Mouse (Mus musculus): ENCODE measurements around the gene Ppil2. TPM values are rescaled to one million over a fixed set of nuclear protein-coding genes. Genes with fewer than 3 reads are reported as not detected.

Gene Ppil2
- 97.5 and 103 TPM in 2 replicates for polyA plus RNA-seq (2015; fragmentation: Nextera tagmentation; extraction: Ambion mirVana)

DNA sequence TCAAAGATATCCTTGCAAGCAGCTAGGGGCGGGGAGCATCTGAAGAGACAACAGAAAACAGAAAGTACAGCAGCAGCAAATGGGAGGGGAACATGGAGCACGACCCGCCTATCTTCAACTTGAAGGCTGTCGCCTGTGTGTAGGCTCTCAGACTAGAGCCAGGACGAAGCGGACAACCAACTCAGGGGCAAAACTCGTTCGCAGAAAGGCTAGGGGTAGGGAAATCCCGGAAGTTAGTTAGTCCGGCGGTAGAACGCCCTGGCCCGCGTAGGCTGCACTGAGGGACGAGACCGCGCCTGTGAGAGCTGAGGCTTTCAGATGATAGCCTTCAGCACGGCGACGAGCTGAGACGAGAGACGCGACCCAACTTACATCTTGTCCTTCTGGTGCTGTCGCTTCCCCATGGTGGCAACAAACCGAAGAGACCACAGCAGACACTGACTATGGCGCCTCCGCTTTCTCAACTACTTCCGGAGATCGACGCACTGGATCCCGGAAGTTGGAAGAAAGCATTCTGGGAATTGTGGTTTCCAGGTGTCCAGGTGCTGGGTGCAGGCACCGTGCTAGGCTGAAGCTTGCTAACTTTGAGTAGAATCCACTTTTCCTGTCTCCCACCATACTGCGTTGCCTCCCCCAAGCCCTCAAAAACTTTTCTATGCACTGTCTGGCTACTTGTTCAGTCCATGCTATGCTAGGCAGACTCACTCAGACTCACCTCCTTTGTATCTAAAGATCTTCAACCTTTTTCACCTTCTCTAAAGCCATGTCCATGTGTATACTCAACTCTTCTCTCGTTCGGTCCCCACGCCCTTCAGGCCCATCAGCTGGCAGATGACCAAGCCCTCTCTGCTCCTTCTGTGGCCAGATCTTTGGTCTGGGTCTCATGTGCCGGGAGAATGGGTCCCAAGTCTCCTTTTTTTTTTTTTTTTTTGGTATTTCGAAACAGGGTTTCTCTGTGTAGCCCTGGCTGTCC lies at the start of gene Ppil2:
TSS of gene Ppil2 (minus strand) at position 487 of the 973 bp plus-strand sequence.

GRCm38 (mm10) chr16:17146772-17147235 lies 35.7 kb upstream of the Ppil2 start, which contains the start of gene Ccdc116:
TSS of gene Ccdc116 (minus strand) at chr16:17147229.

DNA sequence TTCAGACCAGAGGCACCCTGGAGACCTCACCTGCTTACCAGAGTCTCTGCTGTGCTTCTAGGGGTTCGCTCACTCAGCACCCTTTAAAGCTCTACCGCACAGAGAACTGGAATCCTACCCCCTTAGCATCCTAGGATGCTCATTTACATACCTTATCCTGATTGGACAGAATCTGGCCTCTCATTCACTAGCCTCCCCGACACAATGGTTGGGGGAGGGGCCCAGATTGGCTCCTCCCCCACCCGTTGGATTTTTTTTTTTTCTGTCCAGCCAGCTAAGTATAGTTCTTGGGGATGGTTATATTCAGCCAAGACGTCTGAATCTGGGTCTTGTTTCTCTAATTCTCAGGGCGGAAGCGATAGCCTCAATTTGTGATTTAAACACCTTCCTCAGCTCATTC lies 33.3 kb upstream of the Ppil2 start, which contains the start of gene Ydjc:
TSS of gene Ydjc (plus strand) at position 283 of the 400 bp plus-strand sequence.

DNA sequence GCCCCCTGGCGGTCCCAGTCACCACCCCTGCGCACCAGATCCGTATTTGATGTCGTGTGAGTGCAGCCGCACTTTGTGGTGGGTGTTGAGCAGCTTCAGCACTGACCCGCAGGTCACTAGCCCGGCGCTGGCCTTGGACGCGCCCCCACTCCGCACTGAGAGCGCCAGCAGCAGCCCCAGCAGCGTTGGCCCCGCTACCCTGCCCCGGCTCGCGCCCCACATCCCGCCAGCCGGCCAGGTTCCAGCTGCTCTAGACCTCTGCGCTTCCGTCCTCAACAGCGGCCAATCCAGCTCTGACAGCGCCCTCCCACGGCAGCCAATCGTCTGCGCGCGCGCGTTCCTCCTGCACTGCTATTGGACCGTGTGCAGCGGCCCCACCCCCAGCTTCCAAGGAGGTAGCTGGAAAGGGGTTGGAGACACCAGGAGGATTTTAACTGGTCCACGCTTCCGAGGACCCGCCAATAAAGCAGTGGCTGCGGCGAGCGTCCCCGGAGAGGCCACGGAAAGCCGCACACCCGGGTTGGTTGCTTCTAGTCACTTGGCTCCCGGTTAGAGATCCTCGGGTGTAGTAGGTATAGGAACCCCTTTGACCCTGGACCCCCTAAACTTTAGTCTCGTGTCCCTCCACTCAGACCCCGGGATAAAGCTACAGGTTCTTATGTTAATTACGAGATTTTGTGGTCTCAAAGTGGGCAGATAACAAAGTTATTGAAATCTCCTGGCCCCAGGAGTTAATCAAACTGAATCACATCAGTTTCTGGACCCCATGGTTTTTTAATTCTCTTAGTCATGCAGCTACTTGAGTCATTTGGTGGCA lies 21.2 kb upstream of the Ppil2 start, which contains the start of gene Sdf2l1:
TSS of gene Sdf2l1 (minus strand) at position 295 of the 817 bp plus-strand sequence.

DNA sequence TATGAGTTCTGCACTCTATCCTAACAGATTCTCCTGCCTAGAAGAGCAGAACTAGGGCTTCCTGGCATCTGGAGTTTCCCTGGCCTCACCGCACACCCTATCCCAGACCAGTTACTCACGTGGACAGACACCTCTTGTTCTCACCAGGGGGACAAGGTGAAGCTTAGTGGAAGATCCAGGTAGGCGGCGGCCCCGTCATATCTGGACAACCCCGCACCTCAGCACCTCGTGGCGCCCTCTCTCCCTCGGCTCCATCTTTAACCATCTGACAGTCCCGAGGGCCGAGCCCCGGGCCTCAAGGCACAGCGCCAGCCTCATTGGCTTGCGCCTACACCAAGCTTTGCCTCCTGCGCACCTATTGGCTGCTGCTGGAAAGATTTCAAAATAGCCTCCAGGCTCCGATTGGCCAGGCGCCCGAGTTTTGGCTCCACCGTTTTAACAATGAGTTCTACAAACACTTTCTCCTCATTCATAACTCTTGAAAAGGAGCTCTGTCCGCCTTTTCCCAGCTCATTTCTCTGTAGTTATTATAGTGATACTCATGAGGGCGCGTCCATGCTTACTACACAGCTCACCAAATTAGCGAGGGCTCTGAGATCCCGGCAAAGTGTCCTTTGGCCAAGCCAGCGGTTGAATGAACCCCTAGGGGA lies 13.9 kb upstream of the Ppil2 start, which contains the start of gene 2610318N02Rik:
TSS of gene 2610318N02Rik (minus strand) at position 297 of the 650 bp plus-strand sequence.

DNA sequence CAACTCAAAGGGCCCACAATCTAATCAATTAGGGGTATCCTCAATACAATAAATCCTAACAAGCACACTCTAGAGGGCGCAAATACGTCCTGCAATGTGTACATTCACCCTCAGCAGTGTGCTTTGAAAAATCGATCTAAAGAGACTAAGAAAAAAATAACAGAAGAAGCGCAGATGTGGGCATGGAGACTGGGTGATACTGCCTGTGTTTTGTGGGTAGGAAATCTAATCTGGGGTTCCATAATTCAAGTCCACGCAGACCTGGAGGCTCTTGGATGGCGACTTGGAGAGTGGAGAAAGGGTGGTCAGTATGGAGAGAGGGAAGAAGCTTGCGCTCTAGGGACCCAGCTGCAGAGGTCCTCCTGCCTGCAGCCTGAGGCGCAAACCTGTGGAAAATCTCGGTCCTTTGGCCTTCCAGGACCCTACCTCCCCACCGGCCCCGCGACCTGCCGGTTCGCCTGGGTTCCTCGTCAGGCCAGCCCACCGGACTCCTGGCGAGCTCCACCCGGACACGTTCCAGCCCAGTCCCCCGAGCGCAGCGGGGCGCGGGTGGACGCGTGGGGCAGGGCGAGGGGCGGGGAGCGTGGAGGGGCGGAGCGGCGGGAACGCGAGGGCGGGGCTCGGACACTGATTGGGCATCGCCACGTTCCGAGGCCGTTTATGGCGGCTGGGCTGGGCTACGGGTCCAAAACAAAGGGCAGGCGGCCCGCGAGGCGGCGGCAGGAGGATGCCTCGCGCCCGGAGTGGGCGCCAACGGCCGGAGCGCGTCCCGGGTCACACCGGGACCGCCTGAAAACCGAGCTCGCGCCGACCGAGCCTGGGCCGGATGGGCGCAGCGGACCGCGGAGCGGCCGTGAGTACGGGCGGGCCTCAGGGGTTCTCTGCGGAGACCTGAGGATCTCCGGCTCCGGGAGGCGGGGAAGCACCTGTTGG lies 41.3 kb downstream of the Ppil2 start, which contains the start of gene Ypel1:
TSS of gene Ypel1 (plus strand) at position 186 of the 933 bp plus-strand sequence.

MicroRNAs within 50 kb of the gene (microRNA counts, 519-probe panel; counts per million panel counts)
- microRNA mmu-miR-130b: 4,791 counts per million, percentile 54 among the panel's probes with 10 or more counts
- microRNA mmu-miR-301b: 2,684 counts per million, percentile 10 among the panel's probes with 10 or more counts

Small RNAs within 50 kb of the gene (microRNA-seq; reads per million reads assigned to microRNA genes)
- 1,776 reads per million, percentile 80 among the genes with 10 or more reads in this experiment for gene Mir130b
- gene Mir301b: 66.7 reads per million, percentile 38 among the genes with 10 or more reads in this experiment

Other genes with a start within 250 kb of the Ppil2 start
- gene Igll1, start 247.3 kb downstream of the Ppil2 start, polyA plus RNA-seq (2015; fragmentation: Nextera tagmentation; extraction: Ambion mirVana): 0.36 TPM in 1 of 2 replicates, not detected in the other
- 56.2 and 56.3 TPM in 2 replicates for gene Top3b, start 240.5 kb downstream of the Ppil2 start, polyA plus RNA-seq (2015; fragmentation: Nextera tagmentation; extraction: Ambion mirVana)
- gene Vpreb1, start 240.4 kb downstream of the Ppil2 start, polyA plus RNA-seq (2015; fragmentation: Nextera tagmentation; extraction: Ambion mirVana): 0.52 and 0.58 TPM in 2 replicates
- gene Ppm1f, start 214.8 kb downstream of the Ppil2 start, polyA plus RNA-seq (2015; fragmentation: Nextera tagmentation; extraction: Ambion mirVana): 14.9 and 16.7 TPM in 2 replicates
- 194 and 219 TPM in 2 replicates for gene Mapk1, start 127.9 kb downstream of the Ppil2 start, polyA plus RNA-seq (2015; fragmentation: Nextera tagmentation; extraction: Ambion mirVana)
- gene Ypel1, start 41.6 kb downstream of the Ppil2 start, polyA plus RNA-seq (2015; fragmentation: Nextera tagmentation; extraction: Ambion mirVana): 45.9 and 60.6 TPM in 2 replicates
- gene 2610318N02Rik, start 13.9 kb upstream of the Ppil2 start, polyA plus RNA-seq (2015; fragmentation: Nextera tagmentation; extraction: Ambion mirVana): 4.6 and 4.8 TPM in 2 replicates
- gene Sdf2l1, start 21.1 kb upstream of the Ppil2 start, polyA plus RNA-seq (2015; fragmentation: Nextera tagmentation; extraction: Ambion mirVana): 24.5 and 25.6 TPM in 2 replicates
- 53.5 and 57.9 TPM in 2 replicates for gene Ydjc, start 33.4 kb upstream of the Ppil2 start, polyA plus RNA-seq (2015; fragmentation: Nextera tagmentation; extraction: Ambion mirVana)
- 2.7 and 3.2 TPM in 2 replicates for gene Ccdc116, start 36.0 kb upstream of the Ppil2 start, polyA plus RNA-seq (2015; fragmentation: Nextera tagmentation; extraction: Ambion mirVana)
- 277 and 297 TPM in 2 replicates for gene Ube2l3, start 91.4 kb upstream of the Ppil2 start, polyA plus RNA-seq (2015; fragmentation: Nextera tagmentation; extraction: Ambion mirVana)
- gene Rimbp3, start 97.3 kb upstream of the Ppil2 start, polyA plus RNA-seq (2015; fragmentation: Nextera tagmentation; extraction: Ambion mirVana): 1.5 and 1.6 TPM in 2 replicates
- 2.7 and 4.1 TPM in 2 replicates for gene Hic2, start 122.3 kb upstream of the Ppil2 start, polyA plus RNA-seq (2015; fragmentation: Nextera tagmentation; extraction: Ambion mirVana)
- gene Tmem191c, start 164.8 kb upstream of the Ppil2 start, polyA plus RNA-seq (2015; fragmentation: Nextera tagmentation; extraction: Ambion mirVana): 146 and 185 TPM in 2 replicates
- 6.0 and 10.8 TPM in 2 replicates for gene Serpind1, start 220.1 kb upstream of the Ppil2 start, polyA plus RNA-seq (2015; fragmentation: Nextera tagmentation; extraction: Ambion mirVana)

Data from neural tube, postnatal 0 days (tissue).